Mouse (Mus musculus) embryonic facial prominence, embryonic 10.5 days (tissue): ENCODE data around the gene Epha5. TPM values are rescaled to one million over a fixed set of nuclear protein-coding genes. Genes with fewer than 3 reads are reported as not detected.

Source experiments
- DNase-seq: peaks from one replicate; pipeline ENCODE4 v3.0.0-alpha.2; 2017; ENCODE audit warnings: low spot score
- H3K27ac ChIP-seq: fragments of 300-500 bp; sonication (generic); replicated peaks from 2 replicates; pipeline ENCODE4 v1.5.1; 2016; ENCODE audit warnings: mild to moderate bottlenecking
- H3K27me3 ChIP-seq: fragments of 300-500 bp; sonication (generic); replicated peaks from 2 replicates; pipeline ENCODE4 v1.6.1; 2016; ENCODE audit warnings: low read depth, mild to moderate bottlenecking; ENCODE audit not compliant: poor library complexity, severe bottlenecking
- H3K36me3 ChIP-seq: fragments of 300-500 bp; sonication (generic); replicated peaks from 2 replicates; pipeline ENCODE4 v1.6.1; 2016; ENCODE audit warnings: mild to moderate bottlenecking, moderate library complexity
- H3K4me1 ChIP-seq: fragments of 300-500 bp; sonication (generic); 2 replicates; pipeline ENCODE4 v1.6.1; 2016
- H3K4me3 ChIP-seq: fragments of 300-500 bp; sonication (generic); 2 replicates; pipeline ENCODE4 v1.5.1; 2016; ENCODE audit warnings: mild to moderate bottlenecking, moderate library complexity
- H3K9me3 ChIP-seq: fragments of 300-500 bp; sonication (generic); 2 replicates; pipeline ENCODE4 v1.6.1; 2016; ENCODE audit warnings: mild to moderate bottlenecking
- WGBS: fragments of 180-500 bp; shearing (Covaris S2); methylation state at CpG from one replicate; pipeline ENCODE4 v1.1.7; 2016; 5-methylcytosine and 5-hydroxymethylcytosine counted together
- polyA plus RNA-seq: library from polyadenylated mRNA; unstranded; fragments of >200 nt; fragmentation: Nextera tagmentation; extraction: Ambion mirVana; gene quantifications from 2 replicates; pipeline ENCODE4 v1.2.1, GENCODE M21; 2016

The Epha5 gene
- polyA plus RNA-seq, 1 experiment from 2014 or later: 4.3 TPM

DNA sequence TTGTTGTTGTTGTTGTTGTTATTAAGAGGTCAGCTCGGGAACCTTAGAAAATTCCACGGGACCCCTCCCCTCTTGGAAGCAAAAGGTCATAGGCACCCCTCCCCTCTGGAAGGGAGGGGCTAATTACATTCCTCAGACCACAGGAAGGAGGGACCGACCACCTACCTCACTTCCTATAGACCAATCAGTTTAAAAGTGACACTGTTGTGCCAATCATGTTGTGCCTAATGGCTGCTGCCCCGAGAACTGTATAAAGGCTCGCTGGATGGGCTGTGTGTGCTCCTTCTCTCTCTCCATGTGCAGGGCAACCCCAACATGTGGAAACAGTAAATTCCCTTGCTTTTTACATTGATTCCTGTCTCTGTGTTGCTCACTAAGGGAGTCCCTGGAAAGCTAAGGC lies 64.1 kb downstream of the Epha5 start:
- H3K36me3 ChIP-seq: no peaks in the 10 kb centered on the region
- 82% methylated on average over 5 of the region's 5 CpGs for WGBS
- H3K9me3 ChIP-seq: no peaks in the 10 kb centered on the region
- no peak overlapping the region for H3K4me3 ChIP-seq
- H3K27ac ChIP-seq: no peak overlapping the region
- no peaks in the 10 kb centered on the region for H3K4me1 ChIP-seq
- no peaks in the 10 kb centered on the region for H3K27me3 ChIP-seq
- no peak for DNase-seq

GRCm38 (mm10) chr5:84346728-84347499 lies 70.3 kb downstream of the Epha5 start:
- no peak overlapping the region for H3K4me3 ChIP-seq
- H3K36me3 ChIP-seq: no peaks in the 10 kb centered on the region
- WGBS: 93% methylated on average over 2 of the region's 2 CpGs
- H3K27me3 ChIP-seq: no peaks in the 10 kb centered on the region
- H3K9me3 ChIP-seq: no peaks in the 10 kb centered on the region
- no peak overlapping the region for H3K27ac ChIP-seq
- no peaks in the 10 kb centered on the region for H3K4me1 ChIP-seq
- DNase-seq: no peak

DNA sequence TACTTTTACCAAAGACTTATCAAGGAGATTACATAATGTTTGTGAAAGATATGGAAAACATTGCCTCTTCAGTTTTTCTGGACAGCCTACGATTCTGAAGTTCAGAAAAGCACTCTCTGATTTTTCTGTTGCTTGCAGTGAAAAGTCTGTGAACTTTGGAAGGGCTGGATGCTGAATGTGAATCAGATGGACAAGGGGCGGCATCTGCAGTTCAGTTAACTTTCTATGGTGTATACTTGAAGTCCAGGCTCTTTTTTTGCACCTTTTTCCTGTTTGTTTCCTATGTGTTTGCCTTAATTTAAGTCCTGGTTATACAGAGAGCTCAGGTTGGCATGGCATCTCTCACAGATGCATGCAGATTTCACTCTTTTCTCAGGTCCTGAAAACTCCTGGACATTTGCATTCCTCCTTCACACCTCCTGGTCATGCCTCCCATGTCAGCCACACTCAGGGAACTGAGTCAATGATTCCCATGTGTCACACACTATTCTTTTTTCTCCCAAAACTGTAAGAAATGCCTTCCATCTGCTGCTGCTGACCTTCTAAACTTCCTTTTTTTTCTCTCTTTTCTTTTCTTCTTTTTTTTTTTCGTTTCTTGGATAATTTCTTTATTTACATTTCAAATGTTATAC lies 81.2 kb downstream of the Epha5 start:
- Histone ChIP-seq H3K9me3 (no peaks in the 10 kb centered on the region), H3K27ac (no peak overlapping the region), H3K36me3 (no peaks in the 10 kb centered on the region), H3K4me3 (no peak overlapping the region), H3K4me1 (no peaks in the 10 kb centered on the region), H3K27me3 (no peaks in the 10 kb centered on the region)
- DNase-seq: no peak
- 77% methylated on average over 3 of the region's 3 CpGs for WGBS

DNA sequence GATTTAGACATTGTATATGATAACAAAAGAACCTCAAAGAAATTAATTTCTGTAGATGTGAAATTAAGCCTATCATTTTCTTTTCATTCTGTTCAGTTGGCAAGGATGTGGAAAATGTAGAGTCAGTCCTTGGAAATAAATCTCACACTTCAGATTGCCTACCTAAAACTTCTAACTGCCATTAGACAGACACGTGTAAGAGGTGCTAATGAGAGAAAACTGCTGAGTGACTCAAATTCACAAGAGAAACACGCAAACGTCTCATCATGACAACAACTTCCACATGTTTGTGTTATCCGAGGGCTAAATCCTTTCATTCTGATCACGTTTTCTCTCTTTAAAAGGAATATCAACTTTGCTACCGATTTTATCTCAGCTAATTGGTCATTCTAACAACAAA lies 82.7 kb downstream of the Epha5 start:
- 0 out of 2 replicates have a peak, but pooled peaks cover 3% of the 10 kb centered on the region for H3K4me1 ChIP-seq
- H3K27me3 ChIP-seq: no peaks in the 10 kb centered on the region
- no peak for DNase-seq
- 82% methylated on average over 6 of the region's 6 CpGs for WGBS
- H3K9me3 ChIP-seq: no peaks in the 10 kb centered on the region
- H3K27ac ChIP-seq: no peak overlapping the region
- H3K36me3 ChIP-seq: no peaks in the 10 kb centered on the region
- no peak overlapping the region for H3K4me3 ChIP-seq

- H3K9me3 ChIP-seq: no peaks in the 10 kb centered on the region
- no peak overlapping the region for H3K27ac ChIP-seq
- no peaks in the 10 kb centered on the region for H3K36me3 ChIP-seq
- no peak for DNase-seq
- H3K4me3 ChIP-seq: no peak overlapping the region
- H3K27me3 ChIP-seq: no peaks in the 10 kb centered on the region
- 81% methylated on average over 1 of the region's 1 CpGs for WGBS
- 0 out of 2 replicates have a peak, but pooled peaks cover 3% of the 10 kb centered on the region for H3K4me1 ChIP-seq
These were observed 85.6 kb downstream of the Epha5 start for GRCm38 (mm10) chr5:84331631-84332030.

DNA sequence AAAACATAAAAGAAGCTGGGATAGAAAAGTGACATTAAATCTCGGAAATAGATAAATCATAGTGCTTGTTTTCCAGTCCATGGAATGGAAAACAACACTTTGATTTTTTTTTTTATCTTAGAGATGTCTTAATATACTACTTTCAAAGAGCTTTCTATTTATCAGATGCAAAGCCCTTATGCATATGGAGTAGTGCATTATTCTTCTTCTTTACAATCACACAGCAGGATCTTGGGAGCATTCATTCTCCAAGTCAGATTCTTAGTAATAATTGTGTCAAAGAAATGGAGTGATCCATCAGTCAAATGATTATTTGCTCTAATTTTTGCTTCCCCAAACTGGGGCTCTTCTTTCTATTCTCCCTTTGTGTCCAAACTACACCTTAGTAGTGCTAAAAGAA lies 96.6 kb downstream of the Epha5 start:
- no peak overlapping the region for H3K4me3 ChIP-seq
- H3K27me3 ChIP-seq: no peaks in the 10 kb centered on the region
- H3K36me3 ChIP-seq: no peaks in the 10 kb centered on the region
- no peak overlapping the region for H3K27ac ChIP-seq
- H3K9me3 ChIP-seq: no peaks in the 10 kb centered on the region
- H3K4me1 ChIP-seq: peaks cover 3% of the 10 kb centered on the region; the same call in 1 of the 2 replicates
- no peak for DNase-seq
- WGBS: 70% methylated on average over 1 of the region's 1 CpGs

DNA sequence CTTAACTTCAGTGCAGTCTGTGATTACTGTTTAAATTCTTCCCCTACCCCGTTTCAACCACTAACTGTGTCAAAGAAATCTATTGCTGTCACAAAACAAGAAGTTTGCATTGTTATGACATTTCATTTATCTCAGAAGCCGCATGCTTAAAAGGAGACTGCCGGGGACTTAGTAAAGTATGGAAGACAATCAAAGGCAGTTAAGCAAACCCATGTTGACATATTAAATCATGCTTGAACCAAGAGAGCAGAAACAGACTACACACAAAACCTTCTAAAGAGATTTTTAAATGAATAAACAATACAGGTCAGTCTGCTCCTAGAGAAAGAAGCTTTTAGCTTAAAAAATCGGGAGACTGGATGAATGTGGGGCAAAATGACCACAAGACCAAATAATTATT lies 97.0 kb downstream of the Epha5 start:
- WGBS: 60% methylated on average over 4 of the region's 4 CpGs
- H3K36me3 ChIP-seq: no peaks in the 10 kb centered on the region
- no peaks in the 10 kb centered on the region for H3K27me3 ChIP-seq
- no peak overlapping the region for H3K4me3 ChIP-seq
- no peaks in the 10 kb centered on the region for H3K9me3 ChIP-seq
- H3K4me1 ChIP-seq: peaks cover 3% of the 10 kb centered on the region; the same call in 1 of the 2 replicates
- DNase-seq: no peak
- H3K27ac ChIP-seq: no peak overlapping the region

DNA sequence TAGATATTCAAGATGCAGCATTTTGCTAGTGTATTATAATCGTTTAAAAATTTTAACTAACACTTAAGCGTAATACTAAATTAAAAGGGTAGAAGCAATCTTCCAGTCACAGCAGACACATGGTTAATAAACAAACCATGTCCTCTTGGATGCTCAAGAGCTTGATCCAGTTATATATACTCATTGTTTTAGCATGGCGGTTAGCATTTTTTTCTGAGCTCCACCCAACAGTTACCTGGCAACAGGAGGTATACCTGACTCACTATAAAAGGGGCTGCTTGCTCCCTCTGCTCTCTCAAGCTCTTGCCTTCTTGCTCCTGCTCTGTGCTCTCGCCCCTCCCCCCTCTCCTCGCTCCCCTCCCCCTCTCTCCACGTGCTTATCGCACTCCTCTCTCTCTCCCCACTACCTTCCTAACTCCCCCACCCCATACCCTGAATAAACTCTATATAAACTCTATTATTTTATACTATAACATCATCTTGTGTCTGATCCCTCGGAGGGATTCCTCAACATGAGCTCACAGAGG lies 98.3 kb downstream of the Epha5 start:
- DNase-seq: no peak
- no peaks in the 10 kb centered on the region for H3K36me3 ChIP-seq
- 38% methylated on average over 8 of the region's 8 CpGs for WGBS
- H3K4me1 ChIP-seq: peaks cover 3% of the 10 kb centered on the region; the same call in 1 of the 2 replicates
- no peaks in the 10 kb centered on the region for H3K9me3 ChIP-seq
- no peak overlapping the region for H3K4me3 ChIP-seq
- no peaks in the 10 kb centered on the region for H3K27me3 ChIP-seq
- H3K27ac ChIP-seq: no peak overlapping the region

DNA sequence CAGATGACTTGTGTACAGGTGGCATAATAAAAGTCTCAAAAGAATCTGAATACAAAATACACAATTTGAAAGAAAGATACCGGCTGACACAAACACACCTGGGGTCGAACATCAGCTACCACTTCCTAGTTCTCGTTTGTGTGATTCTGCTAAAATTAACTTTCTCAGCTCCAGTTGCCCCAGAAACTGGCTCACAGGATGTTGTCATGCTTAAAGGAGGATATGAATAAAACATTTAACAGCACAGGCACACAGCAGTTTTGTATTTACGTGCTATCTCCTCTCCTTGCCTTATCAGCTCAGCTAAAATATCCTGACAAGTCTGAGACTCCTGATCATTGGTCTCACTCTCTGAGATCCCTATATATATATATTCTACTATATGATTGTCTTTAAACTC lies 99.3 kb downstream of the Epha5 start:
- Histone ChIP-seq H3K36me3 (no peaks in the 10 kb centered on the region), H3K4me3 (no peak overlapping the region), H3K4me1 (peaks cover 3% of the 10 kb centered on the region; the same call in 1 of the 2 replicates), H3K27me3 (no peaks in the 10 kb centered on the region), H3K9me3 (no peaks in the 10 kb centered on the region), H3K27ac (no peak overlapping the region)
- no peak for DNase-seq
- WGBS: 87% methylated on average over 4 of the region's 4 CpGs

- no peaks in the 10 kb centered on the region for H3K9me3 ChIP-seq
- no peaks in the 10 kb centered on the region for H3K27me3 ChIP-seq
- no peaks in the 10 kb centered on the region for H3K4me1 ChIP-seq
- WGBS: 92% methylated on average over 4 of the region's 4 CpGs
- H3K36me3 ChIP-seq: no peaks in the 10 kb centered on the region
- H3K27ac ChIP-seq: no peak overlapping the region
- H3K4me3 ChIP-seq: no peak overlapping the region
- no peak for DNase-seq
These were observed 103.6 kb downstream of the Epha5 start for GRCm38 (mm10) chr5:84313619-84314018.

GRCm38 (mm10) chr5:84298878-84299736 lies 118.1 kb downstream of the Epha5 start:
- no peaks in the 10 kb centered on the region for H3K9me3 ChIP-seq
- H3K4me1 ChIP-seq: no peaks in the 10 kb centered on the region; the same call in 1 of the 2 replicates
- 33% methylated on average over 8 of the region's 8 CpGs for WGBS
- H3K27me3 ChIP-seq: no peaks in the 10 kb centered on the region
- no peak overlapping the region for H3K27ac ChIP-seq
- no peaks in the 10 kb centered on the region for H3K36me3 ChIP-seq
- DNase-seq: no peak
- H3K4me3 ChIP-seq: no peak overlapping the region

GRCm38 (mm10) chr5:84289429-84289977 lies 127.7 kb downstream of the Epha5 start:
- H3K4me3 ChIP-seq: no peak overlapping the region
- whole genome bisulfite sequencing: 74% methylated on average over 3 of the region's 3 CpGs
- no peaks in the 10 kb centered on the region for H3K4me1 ChIP-seq
- DNase-seq: no peak
- H3K27me3 ChIP-seq: no peaks in the 10 kb centered on the region
- no peaks in the 10 kb centered on the region for H3K36me3 ChIP-seq
- H3K9me3 ChIP-seq: no peaks in the 10 kb centered on the region
- no peak overlapping the region for H3K27ac ChIP-seq
